Mouse (Mus musculus) MEL (cell line): ENCODE measurements around the gene Apon.

Experiments used
- CTCF ChIP-seq, 3 experiments: IDR thresholded peaks in 2 of 3; conservative IDR thresholded peaks in 1 of 3; 2 replicates each; pipeline ENCODE4 v1.5.1; 2011 to 2012; ENCODE audit warnings: low read length in 3 of 3, low read depth in 2 of 3, mild to moderate bottlenecking in 2 of 3, improper control_type of control experiment in 1 of 3, inconsistent platforms in 1 of 3, mixed read lengths in 1 of 3, moderate library complexity in 1 of 3; ENCODE audit not compliant: control insufficient read depth in 1 of 3, insufficient read depth in 1 of 3, poor library complexity in 1 of 3, severe bottlenecking in 1 of 3
- EP300 ChIP-seq, 2 experiments: IDR thresholded peaks; 2 replicates each; pipeline ENCODE4 v1.6.1; 2011; ENCODE audit warnings: improper control_type of control experiment in 2 of 2, low read length in 2 of 2, low read depth in 1 of 2, mild to moderate bottlenecking in 1 of 2
- GATA1 ChIP-seq: IDR thresholded peaks from 2 replicates; pipeline ENCODE4 v1.6.1; 2011; ENCODE audit warnings: low read depth, low read length, improper control_type of control experiment
- MAFK ChIP-seq: IDR thresholded peaks from 2 replicates; pipeline ENCODE4 v1.6.1; 2011; ENCODE audit warnings: low read depth, mild to moderate bottlenecking, low read length, improper control_type of control experiment, borderline replicate concordance
- MYC ChIP-seq: IDR thresholded peaks from 2 replicates; pipeline ENCODE4 v1.6.1; 2011; ENCODE audit warnings: low read depth, mild to moderate bottlenecking, low read length, improper control_type of control experiment, moderate library complexity
- POLR2AphosphoS2 ChIP-seq: IDR thresholded peaks from 2 replicates; pipeline ENCODE4 v1.6.1; 2011; ENCODE audit warnings: low read length, improper control_type of control experiment
- POLR2AphosphoS5 ChIP-seq: IDR thresholded peaks from 2 replicates; pipeline ENCODE4 v1.6.1; 2012; ENCODE audit warnings: low read depth, borderline replicate concordance, mild to moderate bottlenecking, inconsistent platforms, low read length, moderate library complexity, mixed read lengths
- TBP ChIP-seq: IDR thresholded peaks from 2 replicates; pipeline ENCODE4 v1.8.0; 2011; ENCODE audit warnings: low read depth, low read length, improper control_type of control experiment
- TCF12 ChIP-seq: IDR thresholded peaks from 2 replicates; pipeline ENCODE4 v1.6.1; 2014; ENCODE audit warnings: low read depth, mild to moderate bottlenecking, inconsistent platforms, low read length, improper control_type of control experiment, moderate library complexity
- ZC3H11A ChIP-seq: IDR thresholded peaks from 2 replicates; pipeline ENCODE4 v1.6.1; 2012; ENCODE audit warnings: low read depth, mild to moderate bottlenecking, inconsistent platforms, low read length, improper control_type of control experiment
- ZNF384 ChIP-seq: IDR thresholded peaks from 2 replicates; pipeline ENCODE4 v1.6.1; 2012; ENCODE audit warnings: low read depth, mild to moderate bottlenecking, inconsistent platforms, low read length, improper control_type of control experiment

DNA sequence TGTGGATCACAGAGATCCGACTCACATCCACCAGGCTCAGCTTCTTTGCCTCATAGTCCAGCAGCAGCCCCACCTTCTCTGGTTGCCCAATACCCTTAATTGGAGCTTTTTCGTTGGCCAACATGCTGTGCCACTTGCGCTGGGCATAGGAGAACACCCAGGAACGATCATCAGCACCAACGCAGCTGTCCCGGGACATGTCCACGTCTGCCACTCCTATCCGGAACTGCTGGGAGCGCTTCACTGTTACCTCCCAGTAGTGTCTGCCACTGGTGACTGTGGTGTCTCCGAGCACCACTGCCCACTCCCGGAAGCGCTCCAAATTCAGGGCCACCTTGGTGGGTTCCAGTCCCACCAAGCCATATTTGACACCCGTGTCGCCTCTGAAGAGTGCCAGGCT, 42.9 kb upstream of the Apon start:
- TF ChIP-seq ZC3H11A: no peak
- no peak for TF ChIP-seq CTCF (IDR thresholded peaks at IDR 0.05 in 2 of 3, conservative IDR thresholded peaks at IDR 0.05 in 1 of 3; ENCODE audit: control insufficient read depth in 1 of 3, insufficient read depth in 1 of 3, low read depth in 2 of 3, low read length in 3 of 3, poor library complexity in 1 of 3, severe bottlenecking in 1 of 3)
- no peak for TF ChIP-seq EP300 (IDR thresholded peaks at IDR 0.05; ENCODE audit: low read depth in 1 of 2, low read length in 2 of 2)
- no peak for TF ChIP-seq POLR2AphosphoS5
- TF ChIP-seq MYC: no peak
- no peak for TF ChIP-seq POLR2AphosphoS2
- no peak for TF ChIP-seq GATA1
- no peak for TF ChIP-seq TBP
- no peak for TF ChIP-seq ZNF384
- no peak for TF ChIP-seq TCF12
- no peak for TF ChIP-seq MAFK
